Mouse (Mus musculus) hindbrain, postnatal 0 days (tissue): ENCODE measurements around the gene Kalrn. TPM values are rescaled to one million over a fixed set of nuclear protein-coding genes. Genes with fewer than 3 reads are reported as not detected.
A peak's percentile ranks its signal among the peaks of the same experiment; 100 is the strongest.

ENCODE experiments used
- ATAC-seq: fragments of 200-750 bp; cut with Nextera tagmentation; 2 replicates; pipeline ENCODE4 v1.8.0; 2017; ENCODE audit warnings: mild to moderate bottlenecking, moderate TSS enrichment, moderate library complexity
- DNase-seq: peaks from one replicate; pipeline ENCODE4 v3.0.0-alpha.2; 2015; ENCODE audit warnings: low spot score
- H3K27ac ChIP-seq: fragments of 300-500 bp; sonication (generic); 2 replicates; pipeline ENCODE4 v1.5.1; 2014; ENCODE audit warnings: mild to moderate bottlenecking
- H3K27me3 ChIP-seq: fragments of 300-500 bp; sonication (generic); 2 replicates; pipeline ENCODE4 v1.6.1; 2014; ENCODE audit warnings: low read length, mixed read lengths; ENCODE audit not compliant: insufficient read depth
- H3K36me3 ChIP-seq: fragments of 300-500 bp; sonication (generic); 2 replicates; pipeline ENCODE4 v1.6.1; 2014; ENCODE audit warnings: low read length, mixed read lengths; ENCODE audit not compliant: insufficient read depth
- H3K4me1 ChIP-seq: fragments of 300-500 bp; sonication (generic); 2 replicates; pipeline ENCODE4 v1.6.1; 2014; ENCODE audit warnings: antibody characterized with exemption, low read length, mixed read lengths; ENCODE audit not compliant: insufficient read depth
- H3K4me2 ChIP-seq: fragments of 300-500 bp; sonication (generic); 2 replicates; pipeline ENCODE4 v1.6.1; 2014; ENCODE audit warnings: low read depth, mild to moderate bottlenecking, low read length, moderate library complexity, mixed read lengths
- H3K4me3 ChIP-seq: fragments of 300-500 bp; sonication (generic); 2 replicates; pipeline ENCODE4 v1.5.1; 2014; ENCODE audit warnings: low read length
- H3K9ac ChIP-seq: fragments of 300-500 bp; sonication (generic); replicated peaks from 2 replicates; pipeline ENCODE4 v1.6.1; 2014; ENCODE audit warnings: mild to moderate bottlenecking, low read length, moderate library complexity, mixed read lengths
- H3K9me3 ChIP-seq: fragments of 300-500 bp; sonication (generic); 2 replicates; pipeline ENCODE4 v1.6.1; 2016; ENCODE audit warnings: low read length, mixed read lengths
- CTCF ChIP-seq: IDR thresholded peaks from 2 replicates; pipeline ENCODE4 v1.5.1; 2016; ENCODE audit warnings: antibody characterized with exemption, control low read depth, low read depth
- WGBS: fragments of 180-500 bp; shearing (Covaris S2); extraction: QIAGEN DNeasy Blood & Tissue Kit; methylation state at CpG from one replicate; pipeline ENCODE4 v1.1.7; 2014; 5-methylcytosine and 5-hydroxymethylcytosine counted together
- polyA plus RNA-seq: library from polyadenylated mRNA; unstranded; fragments of >200 nt; fragmentation: Nextera tagmentation; extraction: Ambion mirVana; gene quantifications from 2 replicates; pipeline ENCODE4 v1.2.1, GENCODE M21; 2015
- total RNA-seq: library from RNA; depleted of rRNA; stranded (reverse); fragments of >200 nt; gene quantifications from 2 replicates; pipeline ENCODE4 v1.2.3, GENCODE M21; 2014

Gene Kalrn
- total and polyA plus RNA-seq, 2 experiments from 2014 or later: 17.0 to 107 TPM

DNA sequence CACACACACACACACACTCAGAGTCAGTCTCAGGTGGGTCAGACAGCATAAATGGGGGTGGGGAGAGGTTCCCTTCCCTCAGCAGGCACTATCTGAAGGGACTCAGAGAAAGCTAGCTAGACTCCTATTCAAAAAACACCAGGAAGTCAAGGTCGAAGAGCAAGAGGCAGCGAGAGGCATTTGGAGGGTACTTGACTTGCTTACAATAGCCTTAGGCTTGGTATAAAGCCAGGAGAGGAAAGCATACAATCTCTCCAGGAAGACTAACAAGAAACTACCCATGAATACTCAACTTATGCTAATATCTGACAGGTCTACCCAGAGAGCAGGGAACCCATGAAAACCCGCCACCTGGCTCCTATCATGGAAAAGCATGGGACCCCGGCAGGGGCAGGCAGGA lies 543.0 kb downstream of the Kalrn start:
- H3K4me2 ChIP-seq: no peak overlapping the region
- H3K27ac ChIP-seq: no peak overlapping the region
- H3K4me1 ChIP-seq: no peaks in the 10 kb centered on the region
- no peak for DNase-seq
- no peak overlapping the region for H3K9ac ChIP-seq
- H3K27me3 ChIP-seq: no peaks in the 10 kb centered on the region
- peaks cover 59% of the 10 kb centered on the region for H3K36me3 ChIP-seq
- 74% methylated on average over 4 of the region's 4 CpGs for WGBS
- H3K4me3 ChIP-seq: no peak overlapping the region
- no peaks in the 10 kb centered on the region for H3K9me3 ChIP-seq
- ATAC-seq: no peak
- no peak for TF ChIP-seq CTCF

DNA sequence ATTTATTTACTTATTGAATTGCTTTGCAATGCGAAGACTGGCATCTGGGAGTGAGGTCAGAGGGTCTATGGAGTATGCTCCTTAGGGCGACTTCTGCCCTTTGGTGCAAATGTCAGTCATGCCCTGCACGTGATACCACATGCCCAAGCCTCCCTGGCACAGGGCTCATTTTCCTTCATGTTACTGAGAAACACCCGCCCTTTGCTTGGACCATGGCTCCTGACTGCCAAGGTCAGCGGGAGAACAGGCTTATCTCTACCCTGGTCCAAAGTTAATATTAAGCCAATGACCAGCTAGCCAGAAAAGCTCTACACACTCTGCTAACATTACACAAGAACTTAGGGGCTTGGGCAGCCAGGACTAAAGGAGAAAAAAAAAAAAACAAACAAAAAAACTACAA lies 543.5 kb downstream of the Kalrn start:
- H3K4me2 ChIP-seq: no peak overlapping the region
- 83% methylated on average over 5 of the region's 5 CpGs for WGBS
- H3K9ac ChIP-seq: no peak overlapping the region
- H3K4me1 ChIP-seq: no peaks in the 10 kb centered on the region
- no peak overlapping the region for H3K4me3 ChIP-seq
- no peak for DNase-seq
- no peaks in the 10 kb centered on the region for H3K27me3 ChIP-seq
- TF ChIP-seq CTCF: no peak
- H3K9me3 ChIP-seq: no peaks in the 10 kb centered on the region
- H3K36me3 ChIP-seq: peaks cover 54% of the 10 kb centered on the region
- ATAC-seq: no peak
- no peak overlapping the region for H3K27ac ChIP-seq

DNA sequence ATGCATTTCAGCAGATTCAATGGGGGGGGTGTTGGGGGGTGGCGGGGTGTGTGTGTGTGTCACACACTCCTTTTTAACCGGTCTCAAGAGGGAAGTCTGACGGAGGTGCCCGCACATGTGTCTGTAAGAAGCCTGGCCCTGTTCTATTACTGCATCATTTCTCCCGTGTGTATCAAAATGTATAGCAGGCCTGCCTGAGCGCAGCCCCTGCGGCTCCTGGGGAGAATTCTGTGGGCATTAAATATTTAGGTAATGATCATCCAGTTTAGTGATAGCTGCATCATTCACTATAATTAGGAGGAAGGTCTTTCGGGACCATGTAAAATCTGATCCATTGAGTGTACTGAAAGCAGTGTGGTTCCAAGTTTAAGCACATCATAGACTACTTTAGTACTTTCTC lies 556.1 kb downstream of the Kalrn start:
- 87% methylated on average over 8 of the region's 8 CpGs for WGBS
- no peak for ATAC-seq
- H3K4me2 ChIP-seq: no peak overlapping the region
- no peak overlapping the region for H3K4me3 ChIP-seq
- DNase-seq: no peak
- no peak overlapping the region for H3K27ac ChIP-seq
- H3K36me3 ChIP-seq: peaks cover 13% of the 10 kb centered on the region; the same call in 1 of the 2 replicates
- no peak for TF ChIP-seq CTCF
- H3K9me3 ChIP-seq: no peaks in the 10 kb centered on the region
- H3K27me3 ChIP-seq: no peaks in the 10 kb centered on the region
- H3K4me1 ChIP-seq: no peaks in the 10 kb centered on the region
- H3K9ac ChIP-seq: no peak overlapping the region

DNA sequence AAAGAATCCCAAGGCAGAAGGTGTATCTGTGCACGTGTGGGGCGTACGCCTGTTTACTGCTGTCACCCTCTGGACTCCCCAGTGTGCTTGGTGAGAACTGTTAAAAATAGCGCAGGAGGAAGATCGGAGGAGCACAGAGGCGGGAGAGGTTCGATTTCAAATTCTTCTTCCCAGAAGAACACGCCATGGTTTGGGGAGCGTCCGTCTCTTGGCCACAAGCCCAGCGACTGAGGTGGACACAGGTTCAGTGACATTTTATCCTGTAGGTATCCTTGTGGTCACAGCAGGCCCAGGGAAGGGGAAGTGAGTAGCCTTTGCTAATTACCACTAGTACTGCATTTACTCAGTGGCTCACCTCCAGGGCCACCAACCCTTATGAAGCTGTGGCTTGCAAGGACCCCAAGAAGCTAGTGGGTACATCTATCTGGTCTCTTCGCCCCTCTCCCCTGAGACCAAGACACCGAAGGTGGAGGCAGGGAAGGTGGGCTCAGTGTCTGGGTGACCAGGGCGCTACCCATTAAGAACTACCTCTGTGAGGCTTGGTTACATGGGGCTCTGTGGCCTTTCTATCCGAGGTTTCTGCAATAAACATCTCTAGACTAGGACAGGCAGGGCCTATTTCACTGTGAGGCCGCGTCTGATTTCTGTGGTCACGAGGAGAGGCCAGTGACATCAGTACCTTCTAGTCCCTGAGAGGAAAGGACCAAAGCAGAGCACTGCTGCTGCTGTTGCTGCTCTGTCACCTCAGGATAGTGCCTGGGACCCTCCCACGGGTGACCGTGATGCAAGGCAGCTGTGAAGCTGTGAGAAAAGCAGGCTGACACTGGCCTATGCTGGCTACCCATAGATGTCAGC lies 561.1 kb downstream of the Kalrn start:
- no peak overlapping the region for H3K4me3 ChIP-seq
- no peak overlapping the region for H3K27ac ChIP-seq
- no peak for ATAC-seq
- H3K9me3 ChIP-seq: no peaks in the 10 kb centered on the region
- 89% methylated on average over 20 of the region's 20 CpGs for WGBS
- no peak for DNase-seq
- no peaks in the 10 kb centered on the region for H3K27me3 ChIP-seq
- no peak overlapping the region for H3K9ac ChIP-seq
- TF ChIP-seq CTCF: no peak
- H3K36me3 ChIP-seq: peaks cover 22% of the 10 kb centered on the region; the same call in 1 of the 2 replicates
- no peak overlapping the region for H3K4me2 ChIP-seq
- H3K4me1 ChIP-seq: no peaks in the 10 kb centered on the region

DNA sequence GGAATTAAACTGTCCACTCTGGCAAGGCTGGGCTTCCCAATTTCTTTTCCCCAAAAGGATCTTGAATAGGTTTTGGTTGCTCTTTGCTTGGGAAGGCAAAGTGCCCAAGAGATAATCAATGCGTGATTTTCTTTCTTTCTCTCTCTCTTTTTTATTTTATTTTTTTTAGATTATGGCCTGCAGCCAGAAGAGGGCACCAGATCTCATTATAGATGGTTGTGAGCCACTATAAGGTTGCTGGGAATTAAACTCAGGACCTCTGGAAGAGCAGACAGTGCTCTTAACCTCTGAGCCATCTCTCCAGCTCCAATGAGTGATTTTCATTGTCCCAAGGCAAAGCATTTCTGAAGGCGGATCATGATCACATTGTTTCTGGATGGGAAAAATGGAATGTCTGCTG lies 563.8 kb downstream of the Kalrn start:
- Histone ChIP-seq H3K9me3 (no peaks in the 10 kb centered on the region), H3K9ac (no peak overlapping the region), H3K4me1 (peaks cover 9% of the 10 kb centered on the region; the same call in 1 of the 2 replicates), H3K4me3 (no peak overlapping the region), H3K4me2 (no peak overlapping the region), H3K27ac (no peak overlapping the region), H3K36me3 (peaks cover 14% of the 10 kb centered on the region; the same call in 1 of the 2 replicates), H3K27me3 (no peaks in the 10 kb centered on the region)
- ATAC-seq: no peak
- DNase-seq: no peak
- WGBS: 91% methylated on average over 2 of the region's 2 CpGs
- TF ChIP-seq CTCF: no peak

DNA sequence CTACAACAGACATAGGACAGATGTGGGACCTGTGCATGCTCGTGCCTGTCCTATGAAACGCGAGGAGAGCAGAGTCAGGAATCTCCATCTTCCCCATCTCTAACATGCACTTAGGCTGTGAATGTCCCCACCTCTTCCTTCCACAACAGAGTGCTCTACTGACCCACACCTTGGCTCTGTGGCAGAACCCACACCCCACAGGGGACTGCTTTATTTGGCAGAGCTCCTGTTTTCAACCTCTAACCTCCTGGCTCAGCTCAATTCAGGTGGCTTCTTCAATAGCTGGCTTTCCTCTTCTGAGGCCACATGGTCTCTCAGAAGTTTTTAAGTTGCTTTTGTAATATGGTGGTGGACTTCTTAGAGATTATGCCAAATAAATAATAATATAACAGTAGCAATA lies 567.3 kb downstream of the Kalrn start:
- no peak for ATAC-seq

DNA sequence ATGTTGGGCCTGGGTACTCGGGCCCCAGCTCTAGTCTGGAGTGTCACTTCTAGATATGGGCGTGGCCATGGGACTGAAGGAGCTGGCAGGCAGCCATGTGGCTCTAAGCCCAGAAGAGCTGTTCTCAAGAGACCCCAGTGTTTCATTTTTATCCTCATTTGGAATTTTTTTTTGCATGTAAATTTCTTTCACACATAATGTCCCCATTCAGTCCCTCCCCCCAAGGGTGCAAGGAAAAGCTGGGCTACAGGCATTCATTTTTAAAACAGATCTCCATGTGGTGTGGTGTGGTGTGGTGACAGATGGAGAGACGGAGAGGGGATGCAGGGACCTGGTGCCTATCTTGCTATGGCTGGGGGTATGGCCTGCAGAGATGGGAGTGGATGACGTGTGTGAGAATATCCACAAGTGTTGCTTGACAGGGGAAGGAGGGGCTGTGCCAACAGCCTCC lies 569.2 kb downstream of the Kalrn start:
- DNase-seq (peak; percentile 88), ATAC-seq (peak; percentile 93)
- H3K27me3 ChIP-seq: no peaks in the 10 kb centered on the region
- H3K4me1 ChIP-seq: peaks cover 19% of the 10 kb centered on the region
- H3K9ac ChIP-seq: no peak overlapping the region; the same call in 1 of the 2 replicates
- TF ChIP-seq CTCF: no peak
- no peak overlapping the region for H3K4me2 ChIP-seq
- H3K27ac ChIP-seq: peak overlapping the region; percentile 72; the same call in 1 of the 2 replicates
- WGBS: 23% methylated on average over 4 of the region's 4 CpGs
- H3K36me3 ChIP-seq: no peaks in the 10 kb centered on the region
- no peaks in the 10 kb centered on the region for H3K9me3 ChIP-seq
- H3K4me3 ChIP-seq: no peak overlapping the region

More for the DNA sequence above, 567.3 kb downstream of the Kalrn start:
- Histone ChIP-seq H3K4me3 (no peak overlapping the region), H3K4me2 (no peak overlapping the region), H3K27ac (no peak overlapping the region), H3K27me3 (no peaks in the 10 kb centered on the region), H3K9ac (no peak overlapping the region), H3K36me3 (no peaks in the 10 kb centered on the region), H3K4me1 (peaks cover 19% of the 10 kb centered on the region), H3K9me3 (no peaks in the 10 kb centered on the region)
- WGBS: 91% methylated on average over 3 of the region's 3 CpGs
- TF ChIP-seq CTCF: no peak
- DNase-seq: no peak
